ENCODE assay signal across 9 mouse cellular contexts in the genomic region with DNA sequence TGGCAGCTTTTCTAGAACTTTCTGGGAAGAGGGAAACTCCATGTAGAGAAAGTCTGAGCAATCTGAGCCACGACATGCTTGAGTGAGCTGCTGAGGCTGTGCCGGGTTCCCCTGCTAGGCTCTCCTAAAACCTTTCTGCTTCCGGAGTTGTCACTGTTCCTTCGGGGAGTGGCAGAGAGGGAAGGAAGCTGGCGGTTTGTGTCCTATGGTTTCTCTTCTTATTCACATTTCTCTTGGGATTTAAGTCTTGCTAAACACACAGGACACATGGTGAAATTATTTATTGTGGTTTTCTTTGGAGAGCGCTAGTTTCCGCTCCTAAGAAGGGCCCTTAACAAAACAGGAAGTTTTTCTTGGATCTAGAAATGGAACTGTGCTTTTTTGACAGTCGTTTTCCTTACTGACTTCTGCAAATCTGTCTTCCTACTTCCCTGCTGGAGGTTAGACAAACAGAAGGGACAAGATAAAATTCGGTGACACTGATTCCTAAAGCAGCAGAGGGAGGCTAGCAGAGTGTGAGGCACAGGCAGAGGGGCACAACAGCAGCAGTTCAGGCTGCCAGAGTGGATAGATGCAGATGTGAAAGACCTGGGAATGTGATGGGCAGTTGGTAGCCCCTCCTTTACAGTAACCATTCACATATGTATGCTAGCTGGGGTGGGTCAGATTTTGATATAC. TPM values are rescaled to one million over a fixed set of nuclear protein-coding genes. Genes with fewer than 3 reads are reported as not detected.
DNase-seq lines count a peak whose midpoint lies in the region; ATAC-seq lines count a peak whose summit lies in the region.
"Had no signal": no experiment of that assay in that cellular context is flagged by ENCODE, and none has a peak within 500 bp of the region (broad histone marks: within the 10 kb centered on the region; RNA-seq: fewer than 3 reads in every experiment).

No protein-coding gene starts in this region.

- H3K27ac ChIP-seq in heart, embryonic 12.5 days (ENCODE audit: poor library complexity, severe bottlenecking): peak overlapping the region; percentile 60
- H3K27ac ChIP-seq: forebrain, embryonic 12.5 days had no signal

- H3K4me2 ChIP-seq in heart, embryonic 12.5 days: no peak overlapping the region; the same call in 1 of the 2 replicates
- H3K4me2 ChIP-seq: forebrain, embryonic 12.5 days had no signal

- H3K4me3 ChIP-seq in heart, embryonic 12.5 days: no peak overlapping the region
- H3K4me3 ChIP-seq: forebrain, embryonic 12.5 days had no signal

- peaks cover 72% of the 10 kb centered on the region for H3K4me1 ChIP-seq in heart, embryonic 12.5 days (replicated peaks)

- peak; percentile 57 for ATAC-seq in heart, embryonic 12.5 days (ENCODE audit: insufficient number of reproducible peaks, low FRiP score)

- peak; percentile 50 for DNase-seq in gastrocnemius, adult 18-20 months (ENCODE audit: low spot score)
- no peak for DNase-seq in gastrocnemius, postnatal 36 days
- peak; percentile 85 for DNase-seq in 3T3-L1 (ENCODE audit: low read depth, low spot score)
- peak; percentile 76 for DNase-seq in kidney, postnatal 14 days
- no peak for DNase-seq in cerebellum, postnatal 10 days
- no peak for DNase-seq in right cerebral cortex, adult 18-20 months
- no peak for DNase-seq in left cerebral cortex, postnatal 36 days (ENCODE audit: low spot score in 2 of 2)

- WGBS in heart, embryonic 12.5 days: 39% methylated on average over 9 of the region's 9 CpGs

- no peaks in the 10 kb centered on the region for H3K27me3 ChIP-seq in heart, embryonic 12.5 days (replicated peaks)
- H3K27me3 ChIP-seq: forebrain, embryonic 12.5 days had no signal

- intact Hi-C loops in gastrocnemius, postnatal 36 days (cut with DNase I): no loop called here
- intact Hi-C loops in left cerebral cortex, postnatal 36 days (cut with DNase I): no loop called here

- H3K9ac ChIP-seq in heart, embryonic 12.5 days: no peak overlapping the region
- H3K9ac ChIP-seq: forebrain, embryonic 12.5 days had no signal

- H3K9me3 ChIP-seq in heart, embryonic 12.5 days (replicated peaks): no peaks in the 10 kb centered on the region
- H3K9me3 ChIP-seq: forebrain, embryonic 12.5 days had no signal

- H3K36me3 ChIP-seq in heart, embryonic 12.5 days: peaks cover 34% of the 10 kb centered on the region

RNA-seq across cellular contexts. Expression of a gene that starts 24.1 kb away (rescaled TPM):
- total RNA-seq in gastrocnemius, adult 18-20 months (2021): 10 to 100 TPM; 20.3 to 28.3 TPM
- 10 to 100 TPM; 22.2 to 25.6 TPM for total RNA-seq in gastrocnemius, postnatal 36 days (2021)
- 69.2 and 73.6 TPM in 2 replicates for polyA plus RNA-seq in heart, embryonic 12.5 days (2016; fragmentation: Nextera tagmentation; extraction: Ambion mirVana)
- total RNA-seq in left cerebral cortex, postnatal 36 days (2021): 100 to 1,000 TPM in 1 of 2 experiments, 10 to 100 TPM in 1; 86.5 to 106 TPM

Comparison
In these comparisons a context has a peak if more than half of its experiments do, and no peak if none do; other contexts are left out.
1. DNase-seq: peak in gastrocnemius, adult 18-20 months (single experiment), 3T3-L1 (single experiment) and kidney, postnatal 14 days (single experiment); none in gastrocnemius, postnatal 36 days (0 of 2), cerebellum, postnatal 10 days (0 of 2), right cerebral cortex, adult 18-20 months (single experiment) and left cerebral cortex, postnatal 36 days (0 of 2).